Mouse (Mus musculus): ENCODE data around the gene Cdkn1a.

DNA sequence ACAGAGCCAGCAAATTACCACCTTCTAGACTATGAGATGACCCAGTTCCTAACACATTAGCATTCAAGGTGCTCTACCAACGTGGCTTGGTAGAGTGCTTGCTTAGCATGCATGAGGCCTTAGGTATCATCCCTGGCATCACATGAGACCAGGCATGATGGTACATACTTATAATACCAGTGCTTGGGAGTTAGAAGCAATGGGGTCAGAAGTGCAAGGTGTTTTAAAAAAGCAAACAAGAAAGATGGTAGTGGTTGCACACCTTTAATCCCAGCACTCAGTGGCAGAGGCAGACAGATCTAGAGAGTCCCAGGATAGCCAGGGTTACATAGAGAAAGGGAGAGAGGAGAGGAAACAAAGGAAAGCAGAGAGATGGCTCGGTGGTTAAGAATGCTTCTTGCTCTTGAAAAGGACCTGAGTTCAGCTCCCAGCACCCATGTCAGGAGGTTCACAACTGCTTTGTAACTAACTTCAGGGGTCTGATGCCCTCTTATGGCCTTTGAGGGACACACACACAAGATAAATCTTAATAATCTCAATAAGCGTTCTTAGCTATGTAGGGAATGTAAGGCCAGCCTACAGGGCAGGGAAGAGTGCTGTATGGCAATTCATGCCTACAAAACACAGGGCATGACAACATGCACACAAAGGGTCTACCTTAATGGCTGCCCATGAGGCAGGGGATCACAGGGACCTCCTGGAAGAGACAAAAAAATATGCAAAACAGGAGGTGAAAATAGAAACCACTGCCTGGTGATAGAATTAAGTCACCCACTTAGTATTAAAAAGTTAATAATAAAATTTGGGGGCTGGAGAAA lies 42.9 kb upstream of the Cdkn1a start:
- TF ChIP-seq POLR2A (IDR thresholded peaks at IDR 0.05; ENCODE audit: borderline replicate concordance, low read depth, low read length) = no peak
- TF ChIP-seq CTCF (IDR thresholded peaks at IDR 0.05; ENCODE audit: low read depth, low read length) = no peak
